Mouse (Mus musculus) monocyte, adult 5-6 weeks (primary cell): ENCODE results near the gene C1qtnf1. TPM values are rescaled to one million over a fixed set of nuclear protein-coding genes. Genes with fewer than 3 reads are reported as not detected.

Experiments used
- ATAC-seq: fragments of 153-309, 156-312 bp; replicated peaks from 2 replicates; pipeline ENCODE4 v1.8.0; 2017; ENCODE audit warnings: mild to moderate bottlenecking; ENCODE audit not compliant: low TSS enrichment, insufficient number of reproducible peaks, severe bottlenecking, poor library complexity, low FRiP score
- total RNA-seq: library from RNA; stranded (forward); fragments of 200-1000, 200-491, 200-594 nt; gene quantifications from 3 replicates; pipeline ENCODE4 v1.2.3, GENCODE M21; 2017

Gene C1qtnf1
- total RNA-seq, 1 experiment from 2014 or later: not detected

- ATAC-seq: no peak
These were observed 1.1 kb downstream of the C1qtnf1 start for GRCm38 (mm10) chr11:118428944-118429709.

- no peak for ATAC-seq
These were observed 2.4 kb downstream of the C1qtnf1 start for GRCm38 (mm10) chr11:118430291-118430885.

- no peak for ATAC-seq
These were observed 3.3 kb downstream of the C1qtnf1 start for GRCm38 (mm10) chr11:118431100-118431948.

GRCm38 (mm10) chr11:118433398-118433868 lies 5.4 kb downstream of the C1qtnf1 start:
- ATAC-seq: no peak

- no peak for ATAC-seq
These were observed 6.1 kb downstream of the C1qtnf1 start for GRCm38 (mm10) chr11:118434093-118434492.

- no peak for ATAC-seq
These were observed 8.5 kb downstream of the C1qtnf1 start for GRCm38 (mm10) chr11:118436471-118436935.

GRCm38 (mm10) chr11:118438665-118439414 lies 10.8 kb downstream of the C1qtnf1 start:
- no peak for ATAC-seq

GRCm38 (mm10) chr11:118442691-118443090 lies 14.7 kb downstream of the C1qtnf1 start:
- no peak for ATAC-seq

GRCm38 (mm10) chr11:118443201-118443970 lies 15.4 kb downstream of the C1qtnf1 start:
- ATAC-seq: peak; percentile 38; the same call in 1 of the 2 replicates

- peak; percentile 84 for ATAC-seq
These were observed 17.8 kb downstream of the C1qtnf1 start for GRCm38 (mm10) chr11:118445843-118446242.

GRCm38 (mm10) chr11:118447346-118447745 lies 19.3 kb downstream of the C1qtnf1 start:
- no peak for ATAC-seq

- no peak for ATAC-seq
These were observed 20.4 kb downstream of the C1qtnf1 start for GRCm38 (mm10) chr11:118448385-118448784.

GRCm38 (mm10) chr11:118451211-118451610 lies 23.2 kb downstream of the C1qtnf1 start:
- ATAC-seq: no peak

GRCm38 (mm10) chr11:118452955-118453354 lies 25.0 kb downstream of the C1qtnf1 start:
- no peak for ATAC-seq

- ATAC-seq: peak; percentile 43; the same call in 1 of the 2 replicates
These were observed 26.1 kb downstream of the C1qtnf1 start for GRCm38 (mm10) chr11:118453886-118454671.

- ATAC-seq: no peak
These were observed 27.8 kb downstream of the C1qtnf1 start for GRCm38 (mm10) chr11:118455788-118456187.

- peak; percentile 84 for ATAC-seq
These were observed 28.9 kb downstream of the C1qtnf1 start for GRCm38 (mm10) chr11:118456937-118457336.
